ENCODE assay signal across 8 mouse cellular contexts in genomic region chr13:74061613-74062377, GRCm38 (mm10). TPM values are rescaled to one million over a fixed set of nuclear protein-coding genes. Genes with fewer than 3 reads are reported as not detected.
DNase-seq lines count a peak whose midpoint lies in the region; ATAC-seq and TF ChIP-seq lines count a peak whose summit lies in the region.

Cep72 (minus strand) TSS chr13:74062299.

- H3K4me1 ChIP-seq in embryonic facial prominence, embryonic 11.5 days (ENCODE audit: control insufficient read depth, insufficient read depth, low read length) = no peaks in the 10 kb centered on the region
- no peaks in the 10 kb centered on the region for H3K4me1 ChIP-seq in intestine, postnatal 0 days (replicated peaks; ENCODE audit: control insufficient read depth, insufficient read depth, low read length)
- no peaks in the 10 kb centered on the region for H3K4me1 ChIP-seq in midbrain, embryonic 11.5 days (ENCODE audit: control insufficient read depth, insufficient read depth, low read length)

- 4% methylated on average over 48 of the region's 48 CpGs for WGBS in embryonic facial prominence, embryonic 11.5 days
- 3% methylated on average over 48 of the region's 48 CpGs for WGBS in intestine, postnatal 0 days
- 5% methylated on average over 48 of the region's 48 CpGs for WGBS in midbrain, embryonic 11.5 days

- DNase-seq in adrenal gland, postnatal 25 days = peak; percentile 94
- peak; percentile 96 for DNase-seq in embryonic facial prominence, embryonic 11.5 days (ENCODE audit: low spot score)
- peak; percentile 96 for DNase-seq in left cerebral cortex, postnatal 4 days
- DNase-seq in midbrain, embryonic 11.5 days (ENCODE audit: low spot score, missing footprints) = peak; percentile 99
- DNase-seq in right cerebral cortex, postnatal 4 days = peak; percentile 98
- peak; percentile 93 for DNase-seq in yolk sac, embryonic 10.5 days (ENCODE audit: low spot score)

- H3K27ac ChIP-seq in embryonic facial prominence, embryonic 11.5 days (replicated peaks; ENCODE audit: low read depth, low read length) = peak within 1 kb of the TSS; percentile 63; the same call in 1 of the 2 replicates
- H3K27ac ChIP-seq in intestine, postnatal 0 days (ENCODE audit: low read depth, low read length) = peak within 1 kb of the TSS; percentile 74
- H3K27ac ChIP-seq in midbrain, embryonic 11.5 days (ENCODE audit: low read depth, low read length) = peak within 1 kb of the TSS; percentile 61

- H3K4me3 ChIP-seq in embryonic facial prominence, embryonic 11.5 days (ENCODE audit: low read depth, low read length) = peak within 1 kb of the TSS; percentile 72
- peak within 1 kb of the TSS; percentile 93 for H3K4me3 ChIP-seq in intestine, postnatal 0 days (ENCODE audit: low read depth, low read length)
- peak within 1 kb of the TSS; percentile 82 for H3K4me3 ChIP-seq in midbrain, embryonic 11.5 days (ENCODE audit: low read depth, low read length)

- H3K9me3 ChIP-seq in embryonic facial prominence, embryonic 11.5 days (replicated peaks; ENCODE audit: control insufficient read depth, low read length) = no peaks in the 10 kb centered on the region
- H3K9me3 ChIP-seq in intestine, postnatal 0 days (ENCODE audit: control insufficient read depth) = no peaks in the 10 kb centered on the region
- H3K9me3 ChIP-seq in midbrain, embryonic 11.5 days (ENCODE audit: control insufficient read depth, low read length) = no peaks in the 10 kb centered on the region

- peak within 1 kb of the TSS; percentile 37 for H3K4me2 ChIP-seq in embryonic facial prominence, embryonic 11.5 days (ENCODE audit: low read depth, low read length)
- H3K4me2 ChIP-seq in intestine, postnatal 0 days (replicated peaks; ENCODE audit: low read depth) = peak within 1 kb of the TSS; percentile 70
- peak within 1 kb of the TSS; percentile 53 for H3K4me2 ChIP-seq in midbrain, embryonic 11.5 days

- no peaks in the 10 kb centered on the region for H3K36me3 ChIP-seq in embryonic facial prominence, embryonic 11.5 days (replicated peaks; ENCODE audit: control insufficient read depth, insufficient read depth, low read depth, low read length)
- no peaks in the 10 kb centered on the region for H3K36me3 ChIP-seq in intestine, postnatal 0 days (ENCODE audit: control insufficient read depth, insufficient read depth)
- peaks cover 3% of the 10 kb centered on the region; the same call in 1 of the 2 replicates for H3K36me3 ChIP-seq in midbrain, embryonic 11.5 days (ENCODE audit: control insufficient read depth, insufficient read depth, low read length)

- H3K27me3 ChIP-seq in embryonic facial prominence, embryonic 11.5 days (ENCODE audit: control insufficient read depth, insufficient read depth, low read length) = no peaks in the 10 kb centered on the region
- H3K27me3 ChIP-seq in intestine, postnatal 0 days (replicated peaks; ENCODE audit: control insufficient read depth, insufficient read depth, low read length) = no peaks in the 10 kb centered on the region
- no peaks in the 10 kb centered on the region for H3K27me3 ChIP-seq in midbrain, embryonic 11.5 days (ENCODE audit: control insufficient read depth, insufficient read depth, low read length)

- intact Hi-C loops in left cerebral cortex, postnatal 4 days (cut with DNase I) = no loop called here

- TF ChIP-seq CTCF in intestine, postnatal 0 days (IDR thresholded peaks at IDR 0.05; ENCODE audit: low read depth) = no peak

- H3K9ac ChIP-seq in embryonic facial prominence, embryonic 11.5 days (replicated peaks; ENCODE audit: low read length) = peak within 1 kb of the TSS; percentile 75
- H3K9ac ChIP-seq in intestine, postnatal 0 days (ENCODE audit: low read depth, low read length) = peak within 1 kb of the TSS; percentile 72
- H3K9ac ChIP-seq in midbrain, embryonic 11.5 days (ENCODE audit: low read length) = peak within 1 kb of the TSS; percentile 88

- peak; percentile 96 for ATAC-seq in embryonic facial prominence, embryonic 11.5 days (replicated peaks; ENCODE audit: insufficient number of reproducible peaks, low FRiP score, low TSS enrichment, low read depth)
- peak; percentile 93 for ATAC-seq in granulocyte monocyte progenitor cell, adult 5-6 weeks (replicated peaks; ENCODE audit: poor library complexity, severe bottlenecking)
- peak; percentile 95 for ATAC-seq in intestine, postnatal 0 days
- ATAC-seq in midbrain, embryonic 11.5 days (ENCODE audit: low FRiP score) = peak; percentile 98

RNA-seq across cellular contexts. Expression of gene Cep72, which starts in this region (rescaled TPM):
- 3.6 and 6.8 TPM in 2 replicates for total RNA-seq in adrenal gland, postnatal 25 days (2021)
- polyA plus RNA-seq in embryonic facial prominence, embryonic 11.5 days (2014; fragmentation: Nextera tagmentation; extraction: Ambion mirVana) = 19.4 and 25.2 TPM in 2 replicates
- total RNA-seq in granulocyte monocyte progenitor cell, adult 5-6 weeks (2014; fragmentation: Nextera tagmentation) = 12.9 and 36.9 TPM in 2 replicates
- total RNA-seq in granulocyte monocyte progenitor cell, adult 5-6 weeks (2017) = 15.0 and 16.0 TPM in 2 replicates
- 4.1 and 6.5 TPM in 2 replicates for polyA plus RNA-seq in intestine, postnatal 0 days (2015; fragmentation: Nextera tagmentation; extraction: Ambion mirVana)
- total RNA-seq in left cerebral cortex, postnatal 4 days (2021) = 1 to 10 TPM; 4.1 to 4.4 TPM
- 22.4 and 23.5 TPM in 2 replicates for polyA plus RNA-seq in midbrain, embryonic 11.5 days (2014; fragmentation: Nextera tagmentation; extraction: Ambion mirVana)

Comparison
In these comparisons a context has a peak if more than half of its experiments do, and no peak if none do; other contexts are left out.
1. Peak in every context shown above with its lines: DNase-seq, ATAC-seq, H3K4me3 ChIP-seq and H3K27ac ChIP-seq.